Mouse (Mus musculus): Measurements from ENCODE around the gene Lkaaear1. TPM values are rescaled to one million over a fixed set of nuclear protein-coding genes. Genes with fewer than 3 reads are reported as not detected.
A peak's percentile ranks its signal among the peaks of the same experiment; 100 is the strongest.

Lkaaear1 gene
- polyA plus RNA-seq, 1 experiment from 2014 or later, result not detected

GRCm38 (mm10) chr2:181680716-181681117 lies 17.5 kb downstream of the Lkaaear1 start:
- Histone ChIP-seq H3K4me2 (replicated peaks) (peak overlapping the region; percentile 89), H3K4me1 (peaks cover 23% of the 10 kb centered on the region), H3K9me3 (replicated peaks) (no peaks in the 10 kb centered on the region), H3K27me3 (no peaks in the 10 kb centered on the region), H3K27ac (0 out of 2 replicates have a peak overlapping the region, but pooled peaks have one; percentile 40), H3K9ac (peak overlapping the region; percentile 90), H3K4me3 (peak overlapping the region; percentile 63), H3K36me3 (no peaks in the 10 kb centered on the region)
- 15% methylated on average over 7 of the region's 7 CpGs for whole genome bisulfite sequencing
- peak; percentile 27 for ATAC-seq (ENCODE audit: low FRiP score)

- Histone ChIP-seq H3K4me2 (replicated peaks) (peak within 1 kb of the TSS; percentile 89), H3K4me3 (peak within 1 kb of the TSS; percentile 63), H3K36me3 (no peaks in the 10 kb centered on the region), H3K4me1 (peaks cover 29% of the 10 kb centered on the region), H3K9me3 (replicated peaks) (no peaks in the 10 kb centered on the region), H3K9ac (peak within 1 kb of the TSS; percentile 90), H3K27me3 (no peaks in the 10 kb centered on the region), H3K27ac (0 out of 2 replicates have a peak within 1 kb of the TSS, but pooled peaks have one; percentile 40)
- peak; percentile 57 for ATAC-seq (ENCODE audit: low FRiP score)
- WGBS, result under 1% methylated on average over 60 of the region's 69 CpGs
Observed at GRCm38 (mm10) chr2:181679951-181680715, 18.1 kb downstream of the Lkaaear1 start, which contains the start of gene Tcea2. Tcea2 (plus strand) TSS chr2:181680310.

DNA sequence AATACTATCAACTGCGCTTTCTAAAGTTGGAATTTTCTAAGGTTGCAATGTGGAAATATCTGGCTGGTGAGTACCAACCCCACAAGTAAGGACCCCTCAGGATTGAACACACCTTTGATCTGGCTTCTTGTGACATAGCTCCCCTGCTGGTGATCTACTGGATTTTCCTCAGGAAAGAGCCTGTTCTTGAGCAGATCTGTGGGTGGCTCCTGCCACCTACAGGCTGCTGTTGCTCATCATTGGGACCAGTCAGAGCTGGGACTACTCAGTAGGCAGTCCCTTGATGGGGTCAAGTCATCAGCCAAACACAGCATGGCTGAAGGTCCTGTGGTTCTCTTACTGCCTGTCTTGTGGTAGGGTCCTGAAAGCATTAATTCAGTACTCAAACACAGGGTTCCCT lies 19.5 kb downstream of the Lkaaear1 start:
- peaks cover 30% of the 10 kb centered on the region for H3K4me1 ChIP-seq
- ATAC-seq (ENCODE audit: low FRiP score), result peak; percentile 63; the same call in 1 of the 2 replicates
- 41% methylated on average over 1 of the region's 1 CpGs for WGBS
- no peak overlapping the region for H3K9ac ChIP-seq
- H3K9me3 ChIP-seq (replicated peaks), result no peaks in the 10 kb centered on the region
- H3K4me3 ChIP-seq, result no peak overlapping the region
- no peak overlapping the region for H3K4me2 ChIP-seq (replicated peaks)
- H3K27me3 ChIP-seq, result no peaks in the 10 kb centered on the region; the same call in 1 of the 2 replicates
- no peak overlapping the region for H3K27ac ChIP-seq
- H3K36me3 ChIP-seq, result no peaks in the 10 kb centered on the region

GRCm38 (mm10) chr2:181677755-181678098 lies 20.5 kb downstream of the Lkaaear1 start:
- H3K4me2 ChIP-seq (replicated peaks), result no peak overlapping the region
- H3K27ac ChIP-seq, result 0 out of 2 replicates have a peak overlapping the region, but pooled peaks have one; percentile 25
- H3K9ac ChIP-seq, result no peak overlapping the region
- H3K36me3 ChIP-seq, result no peaks in the 10 kb centered on the region
- no peak for ATAC-seq (ENCODE audit: low FRiP score)
- WGBS, result 70% methylated on average over 3 of the region's 3 CpGs
- H3K4me1 ChIP-seq, result peaks cover 34% of the 10 kb centered on the region
- H3K9me3 ChIP-seq (replicated peaks), result no peaks in the 10 kb centered on the region
- H3K27me3 ChIP-seq, result peaks cover 9% of the 10 kb centered on the region
- no peak overlapping the region for H3K4me3 ChIP-seq

- Histone ChIP-seq H3K4me2 (replicated peaks) (no peak overlapping the region), H3K4me1 (peaks cover 34% of the 10 kb centered on the region), H3K9me3 (replicated peaks) (no peaks in the 10 kb centered on the region), H3K36me3 (no peaks in the 10 kb centered on the region), H3K4me3 (no peak overlapping the region), H3K9ac (no peak overlapping the region), H3K27ac (0 out of 2 replicates have a peak overlapping the region, but pooled peaks have one; percentile 25), H3K27me3 (peaks cover 14% of the 10 kb centered on the region)
- ATAC-seq (ENCODE audit: low FRiP score), result no peak
- 56% methylated on average over 5 of the region's 5 CpGs for WGBS
Observed at GRCm38 (mm10) chr2:181677096-181677754, 21.0 kb downstream of the Lkaaear1 start.

- peaks cover 22% of the 10 kb centered on the region for H3K27me3 ChIP-seq
- peak overlapping the region; percentile 55; the same call in 1 of the 2 replicates for H3K27ac ChIP-seq
- H3K4me2 ChIP-seq (replicated peaks), result no peak overlapping the region
- H3K36me3 ChIP-seq, result no peaks in the 10 kb centered on the region
- ATAC-seq (ENCODE audit: low FRiP score), result no peak
- no peak overlapping the region for H3K4me3 ChIP-seq
- peaks cover 38% of the 10 kb centered on the region for H3K4me1 ChIP-seq
- no peaks in the 10 kb centered on the region for H3K9me3 ChIP-seq (replicated peaks)
- 24% methylated on average over 2 of the region's 2 CpGs for WGBS
- H3K9ac ChIP-seq, result no peak overlapping the region
Observed at GRCm38 (mm10) chr2:181676424-181676823, 21.8 kb downstream of the Lkaaear1 start.

GRCm38 (mm10) chr2:181675454-181675853 lies 22.8 kb downstream of the Lkaaear1 start:
- Histone ChIP-seq H3K9me3 (replicated peaks) (no peaks in the 10 kb centered on the region), H3K27me3 (peaks cover 32% of the 10 kb centered on the region), H3K27ac (0 out of 2 replicates have a peak overlapping the region, but pooled peaks have one; percentile 55), H3K9ac (0 out of 2 replicates have a peak overlapping the region, but pooled peaks have one; percentile 32), H3K4me3 (peak overlapping the region; percentile 11; the same call in 1 of the 2 replicates), H3K36me3 (no peaks in the 10 kb centered on the region), H3K4me1 (peaks cover 39% of the 10 kb centered on the region), H3K4me2 (replicated peaks) (peak overlapping the region; percentile 41)
- 3% methylated on average over 14 of the region's 14 CpGs for WGBS
- ATAC-seq (ENCODE audit: low FRiP score), result no peak

- 0 out of 2 replicates have a peak overlapping the region, but pooled peaks have one; percentile 41 for H3K4me2 ChIP-seq (replicated peaks)
- peaks cover 44% of the 10 kb centered on the region for H3K4me1 ChIP-seq
- no peak overlapping the region for H3K27ac ChIP-seq
- ATAC-seq (ENCODE audit: low FRiP score), result no peak
- H3K36me3 ChIP-seq, result no peaks in the 10 kb centered on the region
- no peaks in the 10 kb centered on the region for H3K9me3 ChIP-seq (replicated peaks)
- H3K27me3 ChIP-seq, result peaks cover 37% of the 10 kb centered on the region
- WGBS, result 72% methylated on average over 4 of the region's 4 CpGs
- no peak overlapping the region for H3K9ac ChIP-seq
- H3K4me3 ChIP-seq, result no peak overlapping the region
Observed at GRCm38 (mm10) chr2:181674934-181675333, 23.3 kb downstream of the Lkaaear1 start.

DNA sequence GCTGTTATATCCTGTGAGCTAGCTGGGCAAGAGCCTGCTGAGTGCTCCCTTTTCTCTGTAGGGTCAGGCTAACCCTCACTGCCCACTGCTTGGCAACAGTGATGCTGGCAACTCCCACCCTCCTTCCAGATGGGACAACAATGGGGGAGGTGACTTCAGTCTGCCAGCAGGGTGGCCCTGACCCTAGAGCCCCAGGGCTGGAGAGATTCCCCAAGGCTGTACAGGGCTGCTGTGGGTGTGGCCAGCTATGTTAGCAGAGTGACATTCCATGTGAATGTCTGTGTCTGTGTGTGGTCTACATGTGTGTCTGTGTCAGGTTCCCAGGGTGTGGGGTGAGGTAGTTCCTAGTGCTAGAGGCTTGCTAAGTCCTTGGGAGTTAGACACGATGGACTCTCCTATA lies 24.7 kb downstream of the Lkaaear1 start:
- no peak overlapping the region; the same call in 1 of the 2 replicates for H3K27ac ChIP-seq
- WGBS, result 28% methylated on average over 1 of the region's 1 CpGs
- no peak for ATAC-seq (ENCODE audit: low FRiP score)

GRCm38 (mm10) chr2:181671984-181672383 lies 26.3 kb downstream of the Lkaaear1 start:
- Histone ChIP-seq H3K27ac (no peak overlapping the region), H3K9ac (no peak overlapping the region), H3K27me3 (peaks cover 61% of the 10 kb centered on the region), H3K9me3 (replicated peaks) (no peaks in the 10 kb centered on the region), H3K36me3 (no peaks in the 10 kb centered on the region), H3K4me2 (replicated peaks) (no peak overlapping the region), H3K4me3 (no peak overlapping the region), H3K4me1 (peaks cover 37% of the 10 kb centered on the region)
- WGBS, result 24% methylated on average over 7 of the region's 7 CpGs
- ATAC-seq (ENCODE audit: low FRiP score), result no peak

More for the DNA sequence above, 24.7 kb downstream of the Lkaaear1 start:
- Histone ChIP-seq H3K36me3 (no peaks in the 10 kb centered on the region), H3K27me3 (peaks cover 52% of the 10 kb centered on the region), H3K4me1 (peaks cover 40% of the 10 kb centered on the region), H3K9ac (no peak overlapping the region), H3K9me3 (replicated peaks) (no peaks in the 10 kb centered on the region), H3K4me2 (replicated peaks) (no peak overlapping the region), H3K4me3 (no peak overlapping the region)

GRCm38 (mm10) chr2:181671326-181671725 lies 26.9 kb downstream of the Lkaaear1 start, which contains the start of gene Sox18:
Sox18 (minus strand) TSS chr2:181671640.
- no peak for ATAC-seq (ENCODE audit: low FRiP score)
- Histone ChIP-seq H3K9ac (peak within 1 kb of the TSS; percentile 50), H3K36me3 (no peaks in the 10 kb centered on the region)

GRCm38 (mm10) chr2:181670913-181671311 lies 27.3 kb downstream of the Lkaaear1 start:
- Histone ChIP-seq H3K4me1 (peaks cover 33% of the 10 kb centered on the region), H3K9me3 (replicated peaks) (no peaks in the 10 kb centered on the region), H3K27ac (no peak overlapping the region), H3K4me2 (replicated peaks) (peak overlapping the region; percentile 72), H3K27me3 (peaks cover 61% of the 10 kb centered on the region), H3K9ac (peak overlapping the region; percentile 50; the same call in 1 of the 2 replicates), H3K4me3 (peak overlapping the region; percentile 41), H3K36me3 (no peaks in the 10 kb centered on the region)
- WGBS, result 2% methylated on average over 41 of the region's 41 CpGs
- ATAC-seq (ENCODE audit: low FRiP score), result no peak

More at GRCm38 (mm10) chr2:181671326-181671725, 26.9 kb downstream of the Lkaaear1 start, which contains the start of gene Sox18:
- Histone ChIP-seq H3K4me3 (peak within 1 kb of the TSS; percentile 41), H3K4me1 (peaks cover 36% of the 10 kb centered on the region), H3K4me2 (replicated peaks) (peak within 1 kb of the TSS; percentile 72), H3K27me3 (peaks cover 61% of the 10 kb centered on the region), H3K27ac (no peak within 1 kb of the TSS), H3K9me3 (replicated peaks) (no peaks in the 10 kb centered on the region)
- under 1% methylated on average over 43 of the region's 43 CpGs for WGBS
